Mouse (Mus musculus) right cerebral cortex, postnatal 4 days (tissue): ENCODE measurements around the gene Myo1d.

ENCODE experiments used
- DNase-seq: peaks from one replicate; pipeline ENCODE4 v3.0.0-alpha.2; 2022

Gene Myo1d

GRCm38 (mm10) chr11:80532966-80533365 lies 246.9 kb downstream of the Myo1d start:
- DNase-seq: no peak

GRCm38 (mm10) chr11:80529149-80529548 lies 250.7 kb downstream of the Myo1d start:
- no peak for DNase-seq

- DNase-seq: no peak
Observed at GRCm38 (mm10) chr11:80527697-80528096, 252.1 kb downstream of the Myo1d start.

- DNase-seq: no peak
Observed at GRCm38 (mm10) chr11:80524213-80524612, 255.6 kb downstream of the Myo1d start.

GRCm38 (mm10) chr11:80523410-80523809 lies 256.4 kb downstream of the Myo1d start:
- DNase-seq: no peak

GRCm38 (mm10) chr11:80522852-80523251 lies 257.0 kb downstream of the Myo1d start:
- no peak for DNase-seq

GRCm38 (mm10) chr11:80521148-80521547 lies 258.7 kb downstream of the Myo1d start:
- DNase-seq: no peak

GRCm38 (mm10) chr11:80518421-80519367 lies 261.1 kb downstream of the Myo1d start:
- DNase-seq: peak; percentile 61

- DNase-seq: no peak
Observed at GRCm38 (mm10) chr11:80515895-80516294, 263.9 kb downstream of the Myo1d start.

GRCm38 (mm10) chr11:80515346-80515745 lies 264.5 kb downstream of the Myo1d start:
- DNase-seq: no peak

- no peak for DNase-seq
Observed at GRCm38 (mm10) chr11:80513796-80514195, 266.0 kb downstream of the Myo1d start.

- no peak for DNase-seq
Observed at GRCm38 (mm10) chr11:80512313-80513056, 267.3 kb downstream of the Myo1d start.

- DNase-seq: no peak
Observed at GRCm38 (mm10) chr11:80510124-80510523, 269.7 kb downstream of the Myo1d start.

GRCm38 (mm10) chr11:80509176-80509506 lies 270.7 kb downstream of the Myo1d start:
- DNase-seq: no peak

- no peak for DNase-seq
Observed at GRCm38 (mm10) chr11:80508361-80509175, 271.3 kb downstream of the Myo1d start.

- no peak for DNase-seq
Observed at GRCm38 (mm10) chr11:80507791-80508190, 272.0 kb downstream of the Myo1d start.

GRCm38 (mm10) chr11:80506483-80506882 lies 273.3 kb downstream of the Myo1d start:
- DNase-seq: no peak

- DNase-seq: no peak
Observed at GRCm38 (mm10) chr11:80505581-80505980, 274.2 kb downstream of the Myo1d start.

GRCm38 (mm10) chr11:80504519-80505385 lies 275.1 kb downstream of the Myo1d start:
- DNase-seq: no peak

GRCm38 (mm10) chr11:80503726-80504452 lies 275.9 kb downstream of the Myo1d start:
- peak; percentile 84 for DNase-seq

GRCm38 (mm10) chr11:80503281-80503680 lies 276.5 kb downstream of the Myo1d start:
- no peak for DNase-seq
